Mouse (Mus musculus) small intestine, adult 2 months (tissue): Measurements from ENCODE around the gene Plxdc1. TPM values are rescaled to one million over a fixed set of nuclear protein-coding genes. Genes with fewer than 3 reads are reported as not detected.
A peak's percentile ranks its signal among the peaks of the same experiment; 100 is the strongest.
"Not testable (repeated sequence)": the region's sequence is repeated elsewhere in the genome, so short reads cannot be mapped to it uniquely, and the experiment has no call there.

ENCODE experiments used
- H3K27ac ChIP-seq: fragments of 200-500 bp; 2 replicates; pipeline ENCODE4 v1.5.1; 2012; ENCODE audit warnings: low read depth, low read length, control low read depth, inconsistent platforms; ENCODE audit not compliant: insufficient read depth
- H3K27me3 ChIP-seq: fragments of 200-500 bp; 2 replicates; pipeline ENCODE4 v1.6.1; 2012; ENCODE audit warnings: mild to moderate bottlenecking, moderate library complexity, low read length, inconsistent platforms; ENCODE audit not compliant: control insufficient read depth, insufficient read depth
- H3K36me3 ChIP-seq: fragments of 200-500 bp; 2 replicates; pipeline ENCODE4 v1.6.1; 2012; ENCODE audit warnings: mild to moderate bottlenecking, low read length, control low read depth, inconsistent platforms; ENCODE audit not compliant: control insufficient read depth, insufficient read depth
- H3K4me1 ChIP-seq: fragments of 200-500 bp; 2 replicates; pipeline ENCODE4 v1.6.1; 2012; ENCODE audit warnings: low read length, inconsistent platforms, mixed read lengths; ENCODE audit not compliant: control insufficient read depth, insufficient read depth, insufficient read length
- H3K4me3 ChIP-seq: fragments of 200-500 bp; 2 replicates; pipeline ENCODE4 v1.5.1; 2012; ENCODE audit warnings: low read depth, mild to moderate bottlenecking, control low read depth, inconsistent platforms, low read length, moderate library complexity
- CTCF ChIP-seq: fragments of 200-500 bp; IDR thresholded peaks from 2 replicates; pipeline ENCODE4 v1.5.1; 2012; ENCODE audit warnings: low read depth, mild to moderate bottlenecking, control low read depth, inconsistent platforms, low read length, moderate library complexity, mixed read lengths; ENCODE audit not compliant: insufficient replicate concordance, insufficient read length; ENCODE audit errors: extremely low read depth
- POLR2A ChIP-seq: fragments of 200-500 bp; IDR thresholded peaks from 2 replicates; pipeline ENCODE4 v1.6.1; 2012; ENCODE audit warnings: low read depth, mild to moderate bottlenecking, control low read depth, inconsistent platforms, low read length, moderate library complexity
- WGBS: fragments of 180-500 bp; shearing (Covaris S2); methylation state at CpG from one replicate; pipeline ENCODE4 v1.1.7; 2018; 5-methylcytosine and 5-hydroxymethylcytosine counted together
- polyA plus RNA-seq: library from polyadenylated mRNA; depleted of rRNA; stranded (reverse); fragments of >200 nt; gene quantifications from 2 replicates; pipeline ENCODE4 v1.2.3, GENCODE M21; 2012

The Plxdc1 gene
- polyA plus RNA-seq, 1 experiment: 1.6 TPM

GRCm38 (mm10) chr11:97949703-97950475 is 36.4 kb downstream of the Plxdc1 start:
- no peak overlapping the region for H3K4me3 ChIP-seq
- no peak overlapping the region for H3K27ac ChIP-seq
- no peaks in the 10 kb centered on the region for H3K27me3 ChIP-seq
- TF ChIP-seq CTCF (no peak), POLR2A (no peak)
- H3K36me3 ChIP-seq: no peaks in the 10 kb centered on the region
- H3K4me1 ChIP-seq: peaks cover 3% of the 10 kb centered on the region; the same call in 1 of the 2 replicates
- WGBS: 44% methylated on average over 20 of the region's 20 CpGs

- 19% methylated on average over 7 of the region's 7 CpGs for WGBS
- peak; percentile 32; the same call in 1 of the 2 replicates for TF ChIP-seq CTCF
- TF ChIP-seq POLR2A: no peak
- H3K4me3 ChIP-seq: no peak overlapping the region
Observed at GRCm38 (mm10) chr11:97947426-97947825, 38.8 kb downstream of the Plxdc1 start.

DNA sequence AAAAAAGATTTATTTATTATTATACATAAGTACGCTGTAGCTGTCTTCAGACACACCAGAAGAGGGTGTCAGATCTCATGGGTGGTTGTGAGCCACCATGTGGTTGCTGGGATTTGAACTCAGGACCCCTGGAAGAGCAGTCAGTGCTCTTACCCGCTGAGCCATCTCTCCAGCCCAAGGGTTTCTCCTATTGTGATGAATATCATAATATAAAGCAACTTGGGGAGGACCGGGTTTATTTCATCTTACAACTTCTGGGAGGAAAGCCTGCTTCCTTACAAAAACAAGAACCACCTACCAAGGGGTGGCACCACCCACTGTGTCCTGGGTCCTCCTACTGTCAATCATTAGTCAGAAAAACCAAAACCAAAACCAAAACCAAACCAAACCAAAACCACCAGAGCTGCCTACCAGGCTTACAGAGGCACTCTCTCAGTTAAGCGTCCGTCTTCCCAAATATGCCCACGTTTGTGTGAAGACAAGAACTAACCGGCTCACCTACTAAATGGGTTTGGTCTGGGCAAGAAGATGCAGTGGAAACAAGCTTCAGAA is 40.4 kb downstream of the Plxdc1 start:
- H3K27ac ChIP-seq, H3K4me1 ChIP-seq, H3K36me3 ChIP-seq, H3K4me3 ChIP-seq, H3K27me3 ChIP-seq: not testable (repeated sequence)
- 74% methylated on average over 7 of the region's 7 CpGs for WGBS

More at GRCm38 (mm10) chr11:97947426-97947825, 38.8 kb downstream of the Plxdc1 start:
- peaks cover 3% of the 10 kb centered on the region; the same call in 1 of the 2 replicates for H3K4me1 ChIP-seq
- H3K36me3 ChIP-seq: no peaks in the 10 kb centered on the region
- H3K27me3 ChIP-seq: no peaks in the 10 kb centered on the region
- H3K27ac ChIP-seq: no peak overlapping the region

DNA sequence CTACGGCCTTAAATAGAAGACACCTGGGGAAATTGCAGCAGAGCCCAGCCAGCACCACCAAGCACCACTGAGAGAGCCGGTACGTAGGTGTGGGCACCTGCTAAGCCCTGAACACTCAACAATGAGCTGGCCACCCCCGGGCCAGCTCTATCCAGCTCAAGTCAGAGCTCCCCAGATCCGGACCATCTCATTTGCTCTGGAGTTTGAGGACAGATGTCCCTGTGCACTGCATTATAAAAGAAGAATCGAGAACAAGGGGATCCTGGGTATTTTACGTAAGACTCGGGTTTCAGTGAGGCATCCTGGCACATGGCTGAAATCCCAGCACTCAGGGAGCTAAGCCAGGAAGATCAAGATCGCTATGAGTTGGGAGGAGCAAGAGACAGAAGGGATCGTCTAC is 41.2 kb downstream of the Plxdc1 start:
- 83% methylated on average over 10 of the region's 10 CpGs for WGBS
- Histone ChIP-seq H3K27me3 (no peaks in the 10 kb centered on the region), H3K36me3 (no peaks in the 10 kb centered on the region), H3K4me1 (peaks cover 2% of the 10 kb centered on the region; the same call in 1 of the 2 replicates), H3K27ac (no peak overlapping the region), H3K4me3 (no peak overlapping the region)
- no peak for TF ChIP-seq CTCF
- no peak for TF ChIP-seq POLR2A

DNA sequence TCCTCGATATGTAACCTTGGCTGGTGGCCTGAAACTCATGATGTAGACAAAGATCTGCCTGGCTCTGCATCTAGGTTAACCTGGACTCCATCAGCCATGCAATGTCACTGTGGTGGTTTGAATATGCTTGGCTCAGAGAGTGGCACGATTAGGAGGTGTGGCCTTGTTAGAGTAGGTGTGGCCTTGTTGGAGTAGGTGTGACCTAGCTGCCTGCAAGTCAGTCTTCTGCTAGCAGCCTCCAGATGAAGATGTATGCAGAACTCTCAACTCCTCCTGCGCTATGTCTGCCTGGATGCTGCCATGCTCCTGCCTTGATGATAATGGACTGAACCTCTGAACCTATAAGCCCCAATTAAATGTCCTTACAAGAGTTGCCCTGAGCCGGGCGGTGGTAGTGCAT is 43.0 kb downstream of the Plxdc1 start:
- no peak overlapping the region for H3K27ac ChIP-seq
- H3K36me3 ChIP-seq: no peaks in the 10 kb centered on the region
- no peaks in the 10 kb centered on the region for H3K4me1 ChIP-seq
- H3K4me3 ChIP-seq: no peak overlapping the region
- no peaks in the 10 kb centered on the region for H3K27me3 ChIP-seq
- 65% methylated on average over 5 of the region's 5 CpGs for WGBS
- no peak for TF ChIP-seq POLR2A
- TF ChIP-seq CTCF: no peak

DNA sequence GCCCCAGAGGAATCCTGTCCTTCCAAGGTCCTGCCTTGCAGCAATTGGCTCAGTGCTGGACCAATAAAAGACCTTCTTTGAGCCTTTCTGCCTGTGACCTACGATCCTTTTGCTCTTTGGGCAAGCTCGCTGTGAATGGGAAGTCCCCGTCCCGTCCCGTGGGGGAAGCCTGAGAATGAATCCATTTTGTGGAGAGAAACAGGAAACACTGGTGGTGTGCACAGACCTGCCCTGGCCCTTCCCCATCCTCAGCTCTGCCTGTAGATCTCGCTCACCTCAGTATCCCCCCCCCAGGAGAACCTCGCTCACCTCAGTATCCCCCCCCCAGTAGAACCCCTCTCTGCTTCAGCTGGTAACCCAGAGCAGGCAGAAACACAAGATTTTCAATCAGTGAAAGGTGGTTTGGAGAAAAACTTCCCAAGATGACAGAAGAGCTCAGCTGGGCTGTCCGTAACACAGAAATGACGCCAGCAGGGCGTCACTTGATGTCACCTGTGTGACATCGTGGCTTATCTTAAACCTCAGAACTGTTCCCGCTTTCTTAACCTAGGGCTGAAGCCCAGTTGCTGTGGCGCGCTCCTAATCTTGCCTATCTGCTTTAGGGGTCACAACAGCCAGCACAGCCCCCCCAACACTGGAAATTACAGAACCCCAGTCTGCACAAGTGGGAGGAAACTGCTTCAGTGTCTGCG is 43.7 kb downstream of the Plxdc1 start:
- no peak for TF ChIP-seq POLR2A
- TF ChIP-seq CTCF: no peak
- no peaks in the 10 kb centered on the region for H3K36me3 ChIP-seq
- no peak overlapping the region for H3K27ac ChIP-seq
- H3K27me3 ChIP-seq: no peaks in the 10 kb centered on the region
- H3K4me3 ChIP-seq: no peak overlapping the region
- WGBS: 64% methylated on average over 15 of the region's 15 CpGs
- no peaks in the 10 kb centered on the region for H3K4me1 ChIP-seq

DNA sequence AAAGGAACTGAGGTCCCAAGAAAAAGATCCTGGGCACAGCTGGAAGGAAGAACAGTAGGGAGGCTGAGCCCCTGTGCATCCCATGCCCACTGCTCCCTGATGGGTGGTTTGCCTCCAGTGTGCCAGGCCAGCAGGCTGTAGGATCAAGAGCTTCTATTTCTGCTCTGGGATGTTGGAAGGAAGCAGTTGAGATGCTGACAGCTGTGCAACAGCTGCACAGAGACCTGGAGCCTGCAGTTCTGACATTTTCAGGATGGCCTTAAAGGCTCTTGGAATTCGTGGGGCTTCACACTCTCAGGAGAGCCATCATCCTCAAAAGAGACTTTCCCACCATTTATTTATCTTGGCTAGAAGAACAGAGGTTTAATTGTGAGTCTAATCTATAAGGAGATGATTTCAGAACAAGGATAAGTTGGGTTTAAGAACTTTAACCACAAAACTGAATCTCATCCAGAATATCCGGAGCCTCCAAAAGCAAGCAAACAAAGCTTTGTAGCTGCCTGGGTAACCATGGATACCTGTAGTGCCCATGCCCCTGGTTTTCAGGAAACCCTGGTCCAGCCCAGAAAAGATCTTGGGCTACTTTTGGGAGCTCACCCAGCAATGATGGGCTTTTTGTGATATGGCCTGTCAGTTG is 48.7 kb downstream of the Plxdc1 start:
- H3K36me3 ChIP-seq: no peaks in the 10 kb centered on the region
- no peak overlapping the region for H3K4me3 ChIP-seq
- 31% methylated on average over 2 of the region's 2 CpGs for WGBS
- no peaks in the 10 kb centered on the region for H3K4me1 ChIP-seq
- H3K27ac ChIP-seq: no peak overlapping the region
- TF ChIP-seq CTCF (no peak), POLR2A (no peak)
- no peaks in the 10 kb centered on the region for H3K27me3 ChIP-seq
